Mouse (Mus musculus): ENCODE data around the gene Zfp382. TPM values are rescaled to one million over a fixed set of nuclear protein-coding genes. Genes with fewer than 3 reads are reported as not detected.
"Not testable (repeated sequence)": the region's sequence is repeated elsewhere in the genome, so short reads cannot be mapped to it uniquely, and the experiment has no call there.

Zfp382 gene
- polyA plus RNA-seq, 1 experiment from 2014 or later, result 9.8 TPM

GRCm38 (mm10) chr7:30099297-30099696 lies 22.4 kb upstream of the Zfp382 start:
- Histone ChIP-seq H3K36me3 (peaks cover 74% of the 10 kb centered on the region), H3K9me3 (peaks cover 39% of the 10 kb centered on the region), H3K4me3 (no peak overlapping the region), H3K27me3 (ENCODE audit: insufficient read depth, poor library complexity, severe bottlenecking) (no peaks in the 10 kb centered on the region), H3K4me1 (replicated peaks) (peaks cover 15% of the 10 kb centered on the region), H3K27ac (no peak overlapping the region)
- DNase-seq (ENCODE audit: low spot score), result no peak
- 97% methylated on average over 13 of the region's 13 CpGs for WGBS

- 93% methylated on average over 5 of the region's 5 CpGs for WGBS
- no peak for DNase-seq (ENCODE audit: low spot score)
- Histone ChIP-seq H3K4me1 (replicated peaks) (no peaks in the 10 kb centered on the region; the same call in 1 of the 2 replicates), H3K9me3 (peaks cover 43% of the 10 kb centered on the region), H3K27ac (no peak overlapping the region), H3K27me3 (ENCODE audit: insufficient read depth, poor library complexity, severe bottlenecking) (no peaks in the 10 kb centered on the region), H3K36me3 (0 out of 2 replicates have a peak, but pooled peaks cover 12% of the 10 kb centered on the region), H3K4me3 (no peak overlapping the region)
These were observed 5.7 kb upstream of the Zfp382 start for GRCm38 (mm10) chr7:30116076-30116475.

- Histone ChIP-seq H3K36me3 (0 out of 2 replicates have a peak, but pooled peaks cover 12% of the 10 kb centered on the region), H3K9me3 (peaks cover 41% of the 10 kb centered on the region), H3K4me1 (replicated peaks) (peaks cover 14% of the 10 kb centered on the region)
- not testable (repeated sequence) for H3K27me3 ChIP-seq (ENCODE audit: insufficient read depth, poor library complexity, severe bottlenecking); H3K27ac ChIP-seq; DNase-seq (ENCODE audit: low spot score); H3K4me3 ChIP-seq
- WGBS, result 95% methylated on average over 12 of the region's 12 CpGs
These were observed 3.8 kb upstream of the Zfp382 start for GRCm38 (mm10) chr7:30117935-30118334.

DNA sequence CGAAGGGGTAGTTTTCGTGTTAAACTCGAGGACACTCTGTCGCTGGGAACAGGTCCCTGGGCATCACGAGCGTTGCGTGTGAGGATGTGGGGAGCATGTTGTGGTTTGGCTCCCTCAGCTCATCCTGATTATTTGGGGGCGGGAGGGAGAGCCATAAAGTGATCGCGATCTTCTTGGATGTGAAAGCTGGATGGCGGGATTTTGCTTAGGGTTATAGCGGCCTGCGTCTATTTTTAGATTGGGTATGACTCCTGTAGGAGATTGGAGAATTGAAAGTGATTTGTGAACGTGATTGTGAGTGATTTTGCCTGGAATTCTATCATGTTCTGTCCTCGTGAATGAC lies 417 bp downstream of the Zfp382 start:
- H3K4me3 ChIP-seq, result peak overlapping the region; percentile 71
- H3K36me3 ChIP-seq, result peaks cover 16% of the 10 kb centered on the region
- peaks cover 16% of the 10 kb centered on the region for H3K4me1 ChIP-seq (replicated peaks)
- H3K27me3 ChIP-seq (ENCODE audit: insufficient read depth, poor library complexity, severe bottlenecking), result no peaks in the 10 kb centered on the region
- peaks cover 10% of the 10 kb centered on the region for H3K9me3 ChIP-seq
- WGBS, result 12% methylated on average over 15 of the region's 15 CpGs
- no peak for DNase-seq (ENCODE audit: low spot score)
- H3K27ac ChIP-seq, result peak overlapping the region; percentile 94

DNA sequence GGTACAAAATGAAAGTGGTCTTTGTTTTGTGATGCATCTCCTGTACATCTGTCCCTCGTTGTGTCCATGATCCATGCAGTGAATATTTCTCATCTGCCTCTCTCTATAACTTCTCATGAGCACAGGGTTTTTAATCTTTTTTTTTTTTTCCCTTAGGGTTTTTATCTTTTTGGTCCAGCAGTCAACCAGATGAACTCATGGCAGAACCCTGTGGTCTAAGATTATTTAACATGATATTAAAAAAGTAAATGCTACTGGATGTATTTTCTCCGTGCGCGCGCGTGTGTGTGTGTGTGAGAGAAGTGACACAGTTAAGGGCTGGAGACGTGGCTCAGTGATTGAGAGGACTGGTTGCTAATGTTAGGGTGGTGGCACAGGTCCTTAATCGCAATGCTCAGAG lies 8.2 kb downstream of the Zfp382 start:
- H3K36me3 ChIP-seq, result peaks cover 91% of the 10 kb centered on the region
- H3K27ac ChIP-seq, result no peak overlapping the region
- H3K9me3 ChIP-seq, result peaks cover 10% of the 10 kb centered on the region
- no peak overlapping the region for H3K4me3 ChIP-seq
- no peak for DNase-seq (ENCODE audit: low spot score)
- WGBS, result 94% methylated on average over 8 of the region's 8 CpGs
- no peaks in the 10 kb centered on the region for H3K4me1 ChIP-seq (replicated peaks)
- no peaks in the 10 kb centered on the region for H3K27me3 ChIP-seq (ENCODE audit: insufficient read depth, poor library complexity, severe bottlenecking)

- H3K4me1 ChIP-seq (replicated peaks), result no peaks in the 10 kb centered on the region
- no peak for DNase-seq (ENCODE audit: low spot score)
- H3K9me3 ChIP-seq, result peaks cover 10% of the 10 kb centered on the region
- no peak overlapping the region for H3K4me3 ChIP-seq
- WGBS, result 97% methylated on average over 4 of the region's 4 CpGs
- H3K27me3 ChIP-seq (ENCODE audit: insufficient read depth, poor library complexity, severe bottlenecking), result no peaks in the 10 kb centered on the region
- H3K36me3 ChIP-seq, result peaks cover 98% of the 10 kb centered on the region
- no peak overlapping the region for H3K27ac ChIP-seq
These were observed 10.7 kb downstream of the Zfp382 start for GRCm38 (mm10) chr7:30132396-30132795.

GRCm38 (mm10) chr7:30136826-30137225 lies 15.1 kb downstream of the Zfp382 start:
- H3K9me3 ChIP-seq, result peaks cover 15% of the 10 kb centered on the region
- no peak for DNase-seq (ENCODE audit: low spot score)
- H3K4me3 ChIP-seq, result no peak overlapping the region
- no peaks in the 10 kb centered on the region for H3K27me3 ChIP-seq (ENCODE audit: insufficient read depth, poor library complexity, severe bottlenecking)
- no peak overlapping the region for H3K27ac ChIP-seq
- H3K4me1 ChIP-seq (replicated peaks), result no peaks in the 10 kb centered on the region
- H3K36me3 ChIP-seq, result peaks cover 98% of the 10 kb centered on the region
- 91% methylated on average over 10 of the region's 10 CpGs for WGBS

DNA sequence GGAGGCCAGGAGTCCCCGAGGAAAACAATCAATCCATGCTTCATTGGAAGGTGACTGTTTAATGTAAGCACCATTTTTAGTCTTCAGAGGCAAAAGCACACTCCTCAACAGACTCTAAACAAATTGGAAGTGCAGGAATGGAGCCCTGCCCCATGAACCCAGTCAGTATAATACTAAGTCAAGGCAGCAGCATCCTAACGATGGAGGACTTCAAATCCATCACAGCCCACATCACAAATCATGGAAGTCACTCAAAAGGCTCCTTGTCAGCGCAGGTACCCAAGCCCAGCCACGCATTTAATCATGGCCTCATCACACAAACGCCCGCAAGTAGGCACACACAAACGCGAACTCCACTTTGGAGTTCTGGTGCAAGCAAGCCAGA lies 21.4 kb downstream of the Zfp382 start:
- Histone ChIP-seq H3K9me3 (peaks cover 35% of the 10 kb centered on the region), H3K27me3 (ENCODE audit: insufficient read depth, poor library complexity, severe bottlenecking) (no peaks in the 10 kb centered on the region), H3K27ac (peak overlapping the region; percentile 91), H3K4me3 (peak overlapping the region; percentile 68), H3K4me1 (replicated peaks) (peaks cover 5% of the 10 kb centered on the region), H3K36me3 (peaks cover 67% of the 10 kb centered on the region)
- 16% methylated on average over 8 of the region's 8 CpGs for WGBS
- DNase-seq (ENCODE audit: low spot score), result no peak

DNA sequence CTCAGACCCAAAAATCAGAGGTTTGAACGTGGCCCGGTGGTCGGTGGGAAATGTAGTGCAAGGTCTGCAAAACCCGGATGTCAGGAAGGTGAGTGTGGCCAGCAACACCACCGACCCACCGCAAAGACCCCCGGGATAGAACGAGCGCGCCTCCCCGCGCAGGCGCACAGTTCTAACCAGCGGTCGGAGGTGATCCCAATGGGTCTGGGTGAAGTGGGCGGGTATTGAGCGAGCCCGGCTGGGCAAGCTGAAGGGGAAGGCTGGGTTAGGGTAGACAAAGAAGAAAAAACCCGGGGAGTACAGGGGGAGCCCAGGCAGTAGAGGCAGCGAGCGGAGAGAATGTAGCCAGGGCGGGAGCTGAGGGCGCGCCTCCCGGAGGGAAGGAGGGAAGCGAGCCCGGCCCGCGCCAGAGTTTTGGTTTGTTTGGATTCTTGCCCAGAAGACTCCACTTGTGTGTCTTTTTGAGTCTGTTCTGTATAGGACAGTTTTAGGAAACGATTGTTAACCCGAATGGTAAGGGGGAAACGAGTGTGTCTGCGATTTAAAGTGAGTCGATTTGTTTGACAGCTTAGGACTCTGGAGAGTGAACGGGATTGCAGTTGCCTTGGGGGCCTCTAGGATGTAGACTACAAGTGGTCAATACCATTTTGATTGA lies 21.9 kb downstream of the Zfp382 start:
- peak; percentile 92 for DNase-seq (ENCODE audit: low spot score)
- peak overlapping the region; percentile 68 for H3K4me3 ChIP-seq
- H3K36me3 ChIP-seq, result peaks cover 67% of the 10 kb centered on the region
- H3K9me3 ChIP-seq, result peaks cover 40% of the 10 kb centered on the region
- WGBS, result 2% methylated on average over 35 of the region's 35 CpGs
- H3K27ac ChIP-seq, result peak overlapping the region; percentile 91
- no peaks in the 10 kb centered on the region for H3K27me3 ChIP-seq (ENCODE audit: insufficient read depth, poor library complexity, severe bottlenecking)
- H3K4me1 ChIP-seq (replicated peaks), result peaks cover 5% of the 10 kb centered on the region

DNA sequence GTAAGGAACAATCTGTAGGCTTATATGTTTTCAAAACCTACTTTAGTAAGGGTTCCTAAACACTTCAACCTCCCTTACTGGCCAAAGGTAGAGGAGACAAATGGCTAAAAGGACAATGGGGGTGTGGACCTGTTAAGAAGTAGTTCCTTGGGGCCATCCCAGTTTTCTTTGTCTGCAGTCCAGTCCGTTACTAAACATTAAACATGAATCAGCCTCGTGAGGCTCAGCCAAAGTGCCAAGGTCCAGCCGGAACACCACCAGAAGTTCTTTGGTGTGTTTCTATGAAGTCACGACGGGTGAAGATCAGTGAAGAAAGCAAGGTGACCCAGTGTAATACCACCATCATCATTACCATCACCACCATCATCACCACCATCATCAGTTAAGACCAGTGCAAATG lies 25.3 kb downstream of the Zfp382 start:
- 93% methylated on average over 5 of the region's 5 CpGs for WGBS
- peaks cover 69% of the 10 kb centered on the region for H3K9me3 ChIP-seq
- H3K36me3 ChIP-seq, result peaks cover 67% of the 10 kb centered on the region

GRCm38 (mm10) chr7:30154040-30154439 lies 32.3 kb downstream of the Zfp382 start:
- Histone ChIP-seq H3K9me3 (peaks cover 98% of the 10 kb centered on the region), H3K27me3 (ENCODE audit: insufficient read depth, poor library complexity, severe bottlenecking) (no peaks in the 10 kb centered on the region), H3K36me3 (peaks cover 95% of the 10 kb centered on the region), H3K27ac (no peak overlapping the region), H3K4me1 (replicated peaks) (no peaks in the 10 kb centered on the region), H3K4me3 (no peak overlapping the region)
- DNase-seq (ENCODE audit: low spot score), result no peak
- WGBS, result 95% methylated on average over 1 of the region's 1 CpGs

More for the DNA sequence above, 25.3 kb downstream of the Zfp382 start:
- Histone ChIP-seq H3K27me3 (ENCODE audit: insufficient read depth, poor library complexity, severe bottlenecking) (no peaks in the 10 kb centered on the region), H3K4me1 (replicated peaks) (peaks cover 5% of the 10 kb centered on the region), H3K27ac (no peak overlapping the region), H3K4me3 (no peak overlapping the region)
- DNase-seq (ENCODE audit: low spot score), result no peak

- peaks cover 98% of the 10 kb centered on the region for H3K9me3 ChIP-seq
- DNase-seq (ENCODE audit: low spot score), result no peak
- H3K27me3 ChIP-seq (ENCODE audit: insufficient read depth, poor library complexity, severe bottlenecking), result no peaks in the 10 kb centered on the region
- H3K4me1 ChIP-seq (replicated peaks), result no peaks in the 10 kb centered on the region
- H3K4me3 ChIP-seq, result no peak overlapping the region
- H3K27ac ChIP-seq, result no peak overlapping the region
- 97% methylated on average over 3 of the region's 3 CpGs for WGBS
- peaks cover 95% of the 10 kb centered on the region for H3K36me3 ChIP-seq
These were observed 33.8 kb downstream of the Zfp382 start for GRCm38 (mm10) chr7:30155507-30155906.

GRCm38 (mm10) chr7:30163113-30163512 lies 41.4 kb downstream of the Zfp382 start:
- Histone ChIP-seq H3K36me3 (peaks cover 100% of the 10 kb centered on the region), H3K4me3 (no peak overlapping the region), H3K4me1 (replicated peaks) (no peaks in the 10 kb centered on the region), H3K9me3 (peaks cover 99% of the 10 kb centered on the region), H3K27ac (no peak overlapping the region), H3K27me3 (ENCODE audit: insufficient read depth, poor library complexity, severe bottlenecking) (no peaks in the 10 kb centered on the region)
- WGBS, result 98% methylated on average over 5 of the region's 5 CpGs
- no peak for DNase-seq (ENCODE audit: low spot score)

DNA sequence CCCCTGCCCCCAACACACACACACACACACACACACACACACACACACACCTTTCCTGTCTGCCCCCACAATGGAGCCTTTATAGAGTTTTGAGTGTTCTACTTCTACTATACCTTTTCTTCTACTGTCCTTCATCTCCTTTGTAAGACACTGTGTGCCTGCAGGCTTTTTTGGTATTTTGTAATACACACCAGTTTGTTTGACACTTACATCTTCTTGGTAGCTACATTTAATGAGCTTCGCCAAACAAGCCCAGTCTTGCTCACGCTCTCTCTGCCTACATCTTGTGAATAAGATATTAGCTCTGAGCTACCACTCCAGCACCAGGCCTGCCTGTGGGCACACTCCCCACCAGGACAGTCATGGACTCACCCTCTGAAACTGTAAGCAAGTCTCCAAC lies 43.0 kb downstream of the Zfp382 start:
- Histone ChIP-seq H3K4me3 (no peak overlapping the region), H3K4me1 (replicated peaks) (no peaks in the 10 kb centered on the region), H3K36me3 (peaks cover 85% of the 10 kb centered on the region), H3K27me3 (ENCODE audit: insufficient read depth, poor library complexity, severe bottlenecking) (no peaks in the 10 kb centered on the region), H3K27ac (no peak overlapping the region), H3K9me3 (peaks cover 85% of the 10 kb centered on the region)
- WGBS, result 95% methylated on average over 2 of the region's 2 CpGs
- no peak for DNase-seq (ENCODE audit: low spot score)

Data from hindbrain, embryonic 10.5 days (tissue).